Mouse (Mus musculus): ENCODE measurements around the gene Bcl9. TPM values are rescaled to one million over a fixed set of nuclear protein-coding genes. Genes with fewer than 3 reads are reported as not detected.

Gene Bcl9
- total RNA-seq (2021), result 10 to 100 TPM; 49.3 to 69.1 TPM

GRCm38 (mm10) chr3:97297553-97298432 is at the start of gene Bcl9:
Gene Bcl9 (minus strand): TSS chr3:97297917.
- peak; percentile 68 to 72 for DNase-seq (ENCODE audit: extremely low spot score in 1 of 2, low spot score in 1 of 2)

- no peak for DNase-seq (ENCODE audit: extremely low spot score in 1 of 2, low spot score in 1 of 2)
Measured at GRCm38 (mm10) chr3:97339193-97339576, 41.5 kb upstream of the Bcl9 start.

- DNase-seq (ENCODE audit: extremely low spot score in 1 of 2, low spot score in 1 of 2), result peak; percentile 90 to 99
Measured at GRCm38 (mm10) chr3:97338522-97339192, 40.9 kb upstream of the Bcl9 start.

GRCm38 (mm10) chr3:97337306-97337705 is 39.6 kb upstream of the Bcl9 start:
- peak in 1 of 2 experiments; percentile 51 for DNase-seq (ENCODE audit: extremely low spot score in 1 of 2, low spot score in 1 of 2)

GRCm38 (mm10) chr3:97336331-97336730 is 38.6 kb upstream of the Bcl9 start:
- no peak for DNase-seq (ENCODE audit: extremely low spot score in 1 of 2, low spot score in 1 of 2)

- DNase-seq (ENCODE audit: extremely low spot score in 1 of 2, low spot score in 1 of 2), result no peak
Measured at GRCm38 (mm10) chr3:97334618-97335017, 36.9 kb upstream of the Bcl9 start.

- DNase-seq (ENCODE audit: extremely low spot score in 1 of 2, low spot score in 1 of 2), result peak in 1 of 2 experiments; percentile 56
Measured at GRCm38 (mm10) chr3:97332172-97332571, 34.5 kb upstream of the Bcl9 start.

- DNase-seq (ENCODE audit: extremely low spot score in 1 of 2, low spot score in 1 of 2), result no peak
Measured at GRCm38 (mm10) chr3:97327809-97328208, 30.1 kb upstream of the Bcl9 start.

GRCm38 (mm10) chr3:97327356-97327755 is 29.6 kb upstream of the Bcl9 start:
- DNase-seq (ENCODE audit: extremely low spot score in 1 of 2, low spot score in 1 of 2), result no peak

GRCm38 (mm10) chr3:97325621-97326345 is 28.1 kb upstream of the Bcl9 start:
- DNase-seq (ENCODE audit: extremely low spot score in 1 of 2, low spot score in 1 of 2), result no peak

- no peak for DNase-seq (ENCODE audit: extremely low spot score in 1 of 2, low spot score in 1 of 2)
Measured at GRCm38 (mm10) chr3:97324046-97324445, 26.3 kb upstream of the Bcl9 start.

GRCm38 (mm10) chr3:97317302-97317701 is 19.6 kb upstream of the Bcl9 start:
- no peak for DNase-seq (ENCODE audit: extremely low spot score in 1 of 2, low spot score in 1 of 2)

GRCm38 (mm10) chr3:97313431-97313830 is 15.7 kb upstream of the Bcl9 start:
- no peak for DNase-seq (ENCODE audit: extremely low spot score in 1 of 2, low spot score in 1 of 2)

- DNase-seq (ENCODE audit: extremely low spot score in 1 of 2, low spot score in 1 of 2), result peak; percentile 45 to 46
Measured at GRCm38 (mm10) chr3:97311998-97312397, 14.3 kb upstream of the Bcl9 start.

- no peak for DNase-seq (ENCODE audit: extremely low spot score in 1 of 2, low spot score in 1 of 2)
Measured at GRCm38 (mm10) chr3:97309748-97310536, 12.2 kb upstream of the Bcl9 start.

GRCm38 (mm10) chr3:97308440-97308839 is 10.7 kb upstream of the Bcl9 start:
- DNase-seq (ENCODE audit: extremely low spot score in 1 of 2, low spot score in 1 of 2), result no peak

GRCm38 (mm10) chr3:97305907-97306306 is 8.2 kb upstream of the Bcl9 start:
- DNase-seq (ENCODE audit: extremely low spot score in 1 of 2, low spot score in 1 of 2), result no peak

- no peak for DNase-seq (ENCODE audit: extremely low spot score in 1 of 2, low spot score in 1 of 2)
Measured at GRCm38 (mm10) chr3:97301586-97301985, 3.9 kb upstream of the Bcl9 start.

GRCm38 (mm10) chr3:97300370-97300769 is 2.7 kb upstream of the Bcl9 start:
- DNase-seq (ENCODE audit: extremely low spot score in 1 of 2, low spot score in 1 of 2), result no peak

- no peak for DNase-seq (ENCODE audit: extremely low spot score in 1 of 2, low spot score in 1 of 2)
Measured at GRCm38 (mm10) chr3:97299885-97300284, 2.2 kb upstream of the Bcl9 start.

All from layer of hippocampus, postnatal 25 days (tissue).